Mouse (Mus musculus) left cerebral cortex, postnatal 25 days (tissue): Measurements from ENCODE around the gene Immp2l. TPM values are rescaled to one million over a fixed set of nuclear protein-coding genes. Genes with fewer than 3 reads are reported as not detected.

ENCODE experiments used
- DNase-seq, 2 experiments: peaks; one replicate each; pipeline ENCODE4 v3.0.0; 2022; ENCODE audit warnings: low spot score in 2 of 2, mixed read lengths in 1 of 2
- intact Hi-C: fragments of 180-260 bp; cut with DNase I; formaldehyde crosslinking; loops from one replicate; pipeline ENCODE4 v1.15.1; 2025
- total RNA-seq, 2 experiments: library from RNA; stranded (reverse); gene quantifications; 2 replicates each; pipeline ENCODE4 v1.2.3; 2021

The Immp2l gene
- total RNA-seq, 2 experiments from 2014 or later = 7.7 to 8.9 TPM

GRCm38 (mm10) chr12:41386685-41387084 is 362.8 kb downstream of the Immp2l start:
- no peak for DNase-seq
- intact Hi-C loops = no loop called here

GRCm38 (mm10) chr12:41394231-41394630 is 370.3 kb downstream of the Immp2l start:
- intact Hi-C loops = loop anchor here (1.0 kb wide), 1 partner anchor 146 kb away; no protein-coding TSS in a partner anchor
- peak; percentile 3 to 73 for DNase-seq

- no peak for DNase-seq
- intact Hi-C loops = no loop called here
Measured at GRCm38 (mm10) chr12:41401136-41401535, 377.2 kb downstream of the Immp2l start.

GRCm38 (mm10) chr12:41401923-41402322 is 378.0 kb downstream of the Immp2l start:
- no peak for DNase-seq
- intact Hi-C loops = no loop called here

- no peak for DNase-seq
- intact Hi-C loops = no loop called here
Measured at GRCm38 (mm10) chr12:41409431-41409830, 385.5 kb downstream of the Immp2l start.

- intact Hi-C loops = no loop called here
- no peak for DNase-seq
Measured at GRCm38 (mm10) chr12:41416635-41417034, 392.7 kb downstream of the Immp2l start.

GRCm38 (mm10) chr12:41417099-41417498 is 393.2 kb downstream of the Immp2l start:
- DNase-seq = no peak
- intact Hi-C loops = no loop called here

- intact Hi-C loops = no loop called here
Measured at GRCm38 (mm10) chr12:41417961-41418360, 394.1 kb downstream of the Immp2l start.

GRCm38 (mm10) chr12:41425101-41425679 is 401.3 kb downstream of the Immp2l start:
- no peak for DNase-seq
- intact Hi-C loops = no loop called here

More at GRCm38 (mm10) chr12:41417961-41418360, 394.1 kb downstream of the Immp2l start:
- DNase-seq = no peak

GRCm38 (mm10) chr12:41427464-41427863 is 403.6 kb downstream of the Immp2l start:
- intact Hi-C loops = no loop called here
- no peak for DNase-seq

GRCm38 (mm10) chr12:41428806-41429205 is 404.9 kb downstream of the Immp2l start:
- intact Hi-C loops = no loop called here

GRCm38 (mm10) chr12:41436206-41436985 is 412.5 kb downstream of the Immp2l start:
- no peak for DNase-seq
- intact Hi-C loops = no loop called here

More at GRCm38 (mm10) chr12:41428806-41429205, 404.9 kb downstream of the Immp2l start:
- DNase-seq = no peak

- no peak for DNase-seq
- intact Hi-C loops = no loop called here
Measured at GRCm38 (mm10) chr12:41438446-41438845, 414.6 kb downstream of the Immp2l start.

- intact Hi-C loops = no loop called here
- peak in 1 of 2 experiments; percentile 22 for DNase-seq
Measured at GRCm38 (mm10) chr12:41468374-41468991, 444.6 kb downstream of the Immp2l start.

- intact Hi-C loops = no loop called here
- no peak for DNase-seq
Measured at GRCm38 (mm10) chr12:41469096-41469801, 445.4 kb downstream of the Immp2l start.

- intact Hi-C loops = loop anchor here (10.0 kb wide), 1 partner anchor 227 kb away; no protein-coding TSS in a partner anchor
- DNase-seq = no peak
Measured at GRCm38 (mm10) chr12:41481486-41481885, 457.6 kb downstream of the Immp2l start.

- intact Hi-C loops = loop anchor here (10.0 kb wide), 1 partner anchor 228 kb away; no protein-coding TSS in a partner anchor
Measured at GRCm38 (mm10) chr12:41483091-41483592, 459.3 kb downstream of the Immp2l start.

GRCm38 (mm10) chr12:41483593-41484451 is 459.9 kb downstream of the Immp2l start:
- peak; percentile 60 to 62 for DNase-seq

More at GRCm38 (mm10) chr12:41483091-41483592, 459.3 kb downstream of the Immp2l start:
- peak; percentile 37 to 59 for DNase-seq

More at GRCm38 (mm10) chr12:41483593-41484451, 459.9 kb downstream of the Immp2l start:
- intact Hi-C loops = loop anchor here (2.0 to 10.0 kb wide), 2 partner anchors 229 to 641 kb away; no protein-coding TSS in a partner anchor
